Mouse (Mus musculus) MEL (cell line): Measurements from ENCODE around the gene Ryr1. TPM values are rescaled to one million over a fixed set of nuclear protein-coding genes. Genes with fewer than 3 reads are reported as not detected.
"Not testable (repeated sequence)": the region's sequence is repeated elsewhere in the genome, so short reads cannot be mapped to it uniquely, and the experiment has no call there.

Source experiments
- DNase-seq: peaks from one replicate; pipeline ENCODE4 v3.0.0; 2011; ENCODE audit warnings: low read depth, low spot score
- H3K27ac ChIP-seq: 2 replicates; pipeline ENCODE4 v1.5.1; 2012; ENCODE audit warnings: low read depth, mild to moderate bottlenecking, control low read depth, low read length, moderate library complexity; ENCODE audit not compliant: control insufficient read depth
- H3K27me3 ChIP-seq, 2 experiments: fragments of 150-350 bp in 1 of 2; sonication (generic) in 1 of 2; 2 replicates each; pipeline ENCODE4 v1.6.1; 2012; ENCODE audit warnings: low read length in 2 of 2, mild to moderate bottlenecking in 2 of 2, improper control_type of control experiment in 1 of 2, moderate library complexity in 1 of 2; ENCODE audit not compliant: insufficient read depth in 2 of 2, control insufficient read depth in 1 of 2
- H3K36me3 ChIP-seq, 2 experiments: 2 replicates each; pipeline ENCODE4 v1.6.1; 2012 to 2014; ENCODE audit warnings: low read length in 2 of 2, improper control_type of control experiment in 1 of 2, inconsistent platforms in 1 of 2, mild to moderate bottlenecking in 1 of 2; ENCODE audit not compliant: insufficient read depth in 2 of 2, control insufficient read depth in 1 of 2
- H3K4me1 ChIP-seq, 2 experiments: fragments of 150-350 bp in 1 of 2; sonication (generic) in 1 of 2; 2 replicates each; pipeline ENCODE4 v1.6.1; 2012; ENCODE audit warnings: low read length in 2 of 2, improper control_type of control experiment in 1 of 2, mild to moderate bottlenecking in 1 of 2; ENCODE audit not compliant: insufficient read depth in 2 of 2, control insufficient read depth in 1 of 2
- H3K4me3 ChIP-seq, 2 experiments: fragments of 150-350 bp in 1 of 2; sonication (generic) in 1 of 2; 2 replicates each; pipeline ENCODE4 v1.5.1; 2012; ENCODE audit warnings: low read depth in 2 of 2, low read length in 2 of 2, mild to moderate bottlenecking in 2 of 2, moderate library complexity in 2 of 2, control low read depth in 1 of 2, improper control_type of control experiment in 1 of 2; ENCODE audit not compliant: control insufficient read depth in 1 of 2, insufficient read depth in 1 of 2
- H3K79me2 ChIP-seq: 2 replicates; pipeline ENCODE4 v1.6.1; 2012; ENCODE audit warnings: mild to moderate bottlenecking, low read length, moderate library complexity; ENCODE audit not compliant: control insufficient read depth, poor library complexity, insufficient read depth
- H3K9ac ChIP-seq: 2 replicates; pipeline ENCODE4 v1.6.1; 2012; ENCODE audit warnings: low read depth, mild to moderate bottlenecking, control low read depth, low read length, moderate library complexity; ENCODE audit not compliant: control insufficient read depth, poor library complexity, severe bottlenecking
- H3K9me3 ChIP-seq: fragments of 150-350 bp; sonication (generic); replicated peaks from 2 replicates; pipeline ENCODE4 v1.6.1; 2012; ENCODE audit warnings: mild to moderate bottlenecking, low read length, improper control_type of control experiment, moderate library complexity; ENCODE audit not compliant: insufficient read depth
- CTCF ChIP-seq, 3 experiments: IDR thresholded peaks in 2 of 3; conservative IDR thresholded peaks in 1 of 3; 2 replicates each; pipeline ENCODE4 v1.5.1; 2011 to 2012; ENCODE audit warnings: low read length in 3 of 3, low read depth in 2 of 3, mild to moderate bottlenecking in 2 of 3, improper control_type of control experiment in 1 of 3, inconsistent platforms in 1 of 3, mixed read lengths in 1 of 3, moderate library complexity in 1 of 3; ENCODE audit not compliant: control insufficient read depth in 1 of 3, insufficient read depth in 1 of 3, poor library complexity in 1 of 3, severe bottlenecking in 1 of 3
- E2F4 ChIP-seq: IDR thresholded peaks from 2 replicates; pipeline ENCODE4 v1.6.1; 2011; ENCODE audit warnings: low read depth, low read length, improper control_type of control experiment, borderline replicate concordance
- ELF1 ChIP-seq: IDR thresholded peaks from 2 replicates; pipeline ENCODE4 v1.6.1; 2014; ENCODE audit warnings: low read depth, mild to moderate bottlenecking, inconsistent platforms, low read length, improper control_type of control experiment, moderate library complexity
- GATA1 ChIP-seq: IDR thresholded peaks from 2 replicates; pipeline ENCODE4 v1.6.1; 2011; ENCODE audit warnings: low read depth, low read length, improper control_type of control experiment
- HCFC1 ChIP-seq: IDR thresholded peaks from 2 replicates; pipeline ENCODE4 v1.6.1; 2012; ENCODE audit warnings: low read depth, mild to moderate bottlenecking, inconsistent platforms, low read length, improper control_type of control experiment, moderate library complexity
- JUND ChIP-seq: IDR thresholded peaks from 2 replicates; pipeline ENCODE4 v1.6.1; 2011; ENCODE audit warnings: low read depth, mild to moderate bottlenecking, improper control_type of control experiment, low read length
- MAX ChIP-seq: IDR thresholded peaks from 2 replicates; pipeline ENCODE4 v1.6.1; 2011; ENCODE audit warnings: low read length, improper control_type of control experiment
- MAZ ChIP-seq: IDR thresholded peaks from 2 replicates; pipeline ENCODE4 v1.6.1; 2012; ENCODE audit warnings: low read depth, mild to moderate bottlenecking, inconsistent platforms, low read length, improper control_type of control experiment
- POLR2A ChIP-seq, 2 experiments: IDR thresholded peaks; 2 replicates each; pipeline ENCODE4 v1.6.1; 2011 to 2012; ENCODE audit warnings: low read length in 2 of 2, mild to moderate bottlenecking in 2 of 2, control low read depth in 1 of 2, improper control_type of control experiment in 1 of 2, low read depth in 1 of 2, moderate library complexity in 1 of 2; ENCODE audit not compliant: control insufficient read depth in 1 of 2, insufficient read depth in 1 of 2, poor library complexity in 1 of 2
- POLR2AphosphoS5 ChIP-seq: IDR thresholded peaks from 2 replicates; pipeline ENCODE4 v1.6.1; 2012; ENCODE audit warnings: low read depth, borderline replicate concordance, mild to moderate bottlenecking, inconsistent platforms, low read length, moderate library complexity, mixed read lengths
- RAD21 ChIP-seq: IDR thresholded peaks from 2 replicates; pipeline ENCODE4 v1.6.1; 2011; ENCODE audit warnings: mild to moderate bottlenecking, low read depth, low read length, improper control_type of control experiment
- TAL1 ChIP-seq: IDR thresholded peaks from 2 replicates; pipeline ENCODE4 v1.6.1; 2012; ENCODE audit warnings: mild to moderate bottlenecking, inconsistent platforms, low read length, moderate library complexity, mixed read lengths
- TCF12 ChIP-seq: IDR thresholded peaks from 2 replicates; pipeline ENCODE4 v1.6.1; 2014; ENCODE audit warnings: low read depth, mild to moderate bottlenecking, inconsistent platforms, low read length, improper control_type of control experiment, moderate library complexity
- USF1 ChIP-seq: IDR thresholded peaks from 2 replicates; pipeline ENCODE4 v1.6.1; 2014; ENCODE audit warnings: low read depth, mild to moderate bottlenecking, inconsistent platforms, low read length, improper control_type of control experiment, moderate library complexity
- USF2 ChIP-seq, 2 experiments: IDR thresholded peaks; 2 replicates each; pipeline ENCODE4 v1.6.1; 2011 to 2012; ENCODE audit warnings: improper control_type of control experiment in 2 of 2, low read length in 2 of 2, borderline replicate concordance in 1 of 2, inconsistent platforms in 1 of 2, low read depth in 1 of 2, mild to moderate bottlenecking in 1 of 2; ENCODE audit not compliant: insufficient read depth in 1 of 2
- ZNF384 ChIP-seq: IDR thresholded peaks from 2 replicates; pipeline ENCODE4 v1.6.1; 2012; ENCODE audit warnings: low read depth, mild to moderate bottlenecking, inconsistent platforms, low read length, improper control_type of control experiment
- polyA plus RNA-seq, 2 experiments: library from polyadenylated mRNA; stranded (reverse) in 1 of 2; unstranded in 1 of 2; fragments of >175 nt in 1 of 2; fragments of >200 nt in 1 of 2; gene quantifications; 2 replicates each; pipeline versions ENCODE4 v1.2.1 to v1.2.4; 2012; ENCODE audit warnings: low replicate concordance in 2 of 2, low read depth in 1 of 2; ENCODE audit not compliant: insufficient read length in 2 of 2, insufficient read depth in 1 of 2, missing spikeins in 1 of 2
- total RNA-seq: library from RNA; depleted of rRNA; stranded (reverse); fragments of 300-350 nt; gene quantifications from 2 replicates; pipeline ENCODE4 v1.2.3, GENCODE M21; 2012

Ryr1 gene
- total and polyA plus RNA-seq, 3 experiments = 0.27 to 0.54 TPM; not detected in 1

DNA sequence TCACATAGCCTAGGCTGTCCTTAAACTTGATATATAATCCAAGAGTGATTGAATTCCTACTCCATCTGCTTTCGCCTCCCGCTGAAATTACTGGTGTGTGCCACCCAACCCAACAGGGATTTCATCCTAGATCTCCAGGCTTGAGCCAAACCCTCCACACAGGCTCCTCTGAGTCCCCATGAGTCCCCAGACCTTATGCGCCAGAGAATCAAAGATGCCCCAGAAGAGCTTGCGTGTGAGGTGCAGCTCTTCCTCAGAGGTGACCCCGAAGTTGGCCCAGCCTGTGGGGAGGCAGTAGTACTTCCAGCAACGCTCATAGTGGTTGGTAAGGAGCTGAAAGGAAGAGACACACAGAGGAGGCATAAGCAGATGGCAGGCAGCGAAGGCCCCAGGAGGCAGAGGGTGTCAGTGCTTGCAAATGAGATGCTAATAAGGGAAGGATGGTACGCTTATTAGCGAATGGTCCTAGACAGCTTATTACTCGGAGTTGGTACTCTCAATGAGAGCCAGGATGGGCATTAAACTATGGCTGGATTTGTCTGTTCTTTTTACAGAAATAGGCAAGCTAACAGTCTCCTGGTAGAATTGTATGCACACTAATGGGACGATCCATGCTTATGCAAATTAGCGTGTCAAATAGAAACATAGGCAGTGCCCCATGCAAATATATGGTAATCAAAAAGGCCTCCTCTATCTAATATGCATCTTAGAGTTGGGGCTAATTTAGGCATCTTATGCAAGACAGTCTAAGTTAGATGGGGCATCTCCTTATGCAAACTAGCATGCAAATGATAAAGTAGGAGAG is 54.4 kb downstream of the Ryr1 start:
- H3K79me2 ChIP-seq = no peaks in the 10 kb centered on the region
- H3K4me1 ChIP-seq = peaks cover 0 to 17% of the 10 kb centered on the region in 2 experiments; a peak in 3 of 4 replicates
- H3K9ac ChIP-seq = no peak overlapping the region
- H3K36me3 ChIP-seq = peaks cover 0 to 5% of the 10 kb centered on the region in 2 experiments; a peak in 2 of 4 replicates
- no peaks in the 10 kb centered on the region for H3K27me3 ChIP-seq
- no peaks in the 10 kb centered on the region for H3K9me3 ChIP-seq
- H3K4me3 ChIP-seq = no peak overlapping the region
- no peak for DNase-seq
- H3K27ac ChIP-seq = no peak overlapping the region
- TF ChIP-seq TCF12 (no peak), USF2 (IDR thresholded peaks at IDR 0.05; ENCODE audit: borderline replicate concordance in 1 of 2, insufficient read depth in 1 of 2, low read depth in 1 of 2, low read length in 2 of 2) (no peak), E2F4 (no peak), ZNF384 (no peak), ELF1 (no peak), JUND (no peak), GATA1 (no peak), MAX (no peak), POLR2AphosphoS5 (no peak), RAD21 (no peak), HCFC1 (no peak), CTCF (IDR thresholded peaks at IDR 0.05 in 2 of 3, conservative IDR thresholded peaks at IDR 0.05 in 1 of 3; ENCODE audit: control insufficient read depth in 1 of 3, insufficient read depth in 1 of 3, low read depth in 2 of 3, low read length in 3 of 3, poor library complexity in 1 of 3, severe bottlenecking in 1 of 3) (no peak), MAZ (no peak), POLR2A (IDR thresholded peaks at IDR 0.05; ENCODE audit: control insufficient read depth in 1 of 2, insufficient read depth in 1 of 2, low read depth in 1 of 2, low read length in 2 of 2, poor library complexity in 1 of 2) (no peak), TAL1 (no peak)
- TF ChIP-seq, all 39 proteins: peak for 0

DNA sequence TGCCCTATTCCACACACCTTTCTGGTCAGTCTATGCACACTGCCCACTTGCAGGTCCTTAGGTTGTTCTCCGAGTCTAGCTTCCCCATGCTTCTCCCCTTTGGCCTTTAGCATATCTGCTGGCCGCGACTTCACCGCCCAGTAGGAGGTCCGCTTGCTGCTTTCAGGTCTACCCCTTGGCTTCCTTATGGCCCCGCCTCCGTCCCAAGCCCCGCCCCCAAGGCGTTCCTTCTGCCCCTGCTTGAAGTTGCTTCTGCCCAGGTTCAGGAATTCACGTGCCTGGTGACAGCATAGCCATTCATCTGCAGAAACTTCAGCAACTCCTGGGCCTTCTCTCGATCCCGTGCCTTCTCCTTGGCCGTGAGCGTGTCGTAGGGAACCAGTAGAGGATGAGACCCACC is 57.2 kb downstream of the Ryr1 start:
- TF ChIP-seq USF1 = no peak
- TF ChIP-seq POLR2A (IDR thresholded peaks at IDR 0.05; ENCODE audit: control insufficient read depth in 1 of 2, insufficient read depth in 1 of 2, low read depth in 1 of 2, low read length in 2 of 2, poor library complexity in 1 of 2) = no peak
- no peak for TF ChIP-seq CTCF (IDR thresholded peaks at IDR 0.05 in 2 of 3, conservative IDR thresholded peaks at IDR 0.05 in 1 of 3; ENCODE audit: control insufficient read depth in 1 of 3, insufficient read depth in 1 of 3, low read depth in 2 of 3, low read length in 3 of 3, poor library complexity in 1 of 3, severe bottlenecking in 1 of 3)
- no peak for TF ChIP-seq MAX
- no peak for TF ChIP-seq ELF1
- Histone ChIP-seq H3K27me3 (no peaks in the 10 kb centered on the region), H3K79me2 (no peaks in the 10 kb centered on the region), H3K9me3 (no peaks in the 10 kb centered on the region), H3K4me3 (no peak overlapping the region), H3K27ac (no peak overlapping the region), H3K36me3 (no peaks in the 10 kb centered on the region), H3K9ac (no peak overlapping the region), H3K4me1 (peaks cover 0 to 6% of the 10 kb centered on the region in 2 experiments; a peak in 1 of 4 replicates)
- peak; percentile 46 for DNase-seq

DNA sequence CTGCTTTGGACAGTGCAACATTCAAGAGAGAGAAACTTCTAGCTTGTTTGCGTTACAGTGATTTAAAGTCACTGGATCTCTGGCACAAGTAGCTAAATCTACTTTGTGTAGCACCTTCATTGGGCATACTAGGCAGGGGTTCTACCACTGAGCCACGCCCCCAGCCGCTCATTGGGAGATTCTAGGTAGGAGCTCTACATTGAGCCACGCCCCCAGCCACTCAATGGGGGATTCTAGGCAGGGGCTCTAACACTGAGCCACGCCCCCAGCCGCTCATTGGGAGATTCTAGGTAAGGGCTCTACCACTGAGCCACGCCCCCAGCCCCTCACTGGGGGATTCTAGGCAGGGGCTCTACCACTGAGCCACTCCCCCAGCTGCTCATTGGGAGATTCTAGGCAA is 61.5 kb downstream of the Ryr1 start:
- not testable (repeated sequence) for H3K36me3 ChIP-seq, H3K9me3 ChIP-seq, H3K27me3 ChIP-seq, H3K4me3 ChIP-seq, H3K4me1 ChIP-seq, H3K27ac ChIP-seq, DNase-seq, H3K79me2 ChIP-seq, H3K9ac ChIP-seq
